Mouse (Mus musculus): Measurements from ENCODE around the gene Nob1. TPM values are rescaled to one million over a fixed set of nuclear protein-coding genes. Genes with fewer than 3 reads are reported as not detected.

Nob1 gene
- polyA plus RNA-seq, 1 experiment, result 31.2 TPM

GRCm38 (mm10) chr8:107436841-107437421 is 12.1 kb upstream of the Nob1 start:
- peaks cover 20% of the 10 kb centered on the region for H3K36me3 ChIP-seq (replicated peaks; ENCODE audit: low read length)
- H3K4me1 ChIP-seq, result peaks cover 49% of the 10 kb centered on the region
- peak overlapping the region; percentile 96 for H3K4me3 ChIP-seq (replicated peaks)

GRCm38 (mm10) chr8:107435962-107436831 is 11.3 kb upstream of the Nob1 start, which contains the start of gene Wwp2:
TSS of gene Wwp2 (plus strand) at chr8:107436365.
- H3K4me3 ChIP-seq (replicated peaks), result peak within 1 kb of the TSS; percentile 96
- H3K4me1 ChIP-seq, result peaks cover 42% of the 10 kb centered on the region
- H3K36me3 ChIP-seq (replicated peaks; ENCODE audit: low read length), result peaks cover 13% of the 10 kb centered on the region
- H3K27me3 ChIP-seq (replicated peaks), result peaks cover 2% of the 10 kb centered on the region
- no peaks in the 10 kb centered on the region for H3K9me3 ChIP-seq
- TF ChIP-seq FLI1 (IDR thresholded peaks at IDR 0.05; ENCODE audit: low read length) (no peak), GATA1 (IDR thresholded peaks at IDR 0.05; ENCODE audit: borderline replicate concordance, low read length) (no peak)

More at GRCm38 (mm10) chr8:107436841-107437421, 12.1 kb upstream of the Nob1 start:
- Histone ChIP-seq H3K9me3 (no peaks in the 10 kb centered on the region), H3K27me3 (replicated peaks) (no peaks in the 10 kb centered on the region)
- TF ChIP-seq GATA1 (IDR thresholded peaks at IDR 0.05; ENCODE audit: borderline replicate concordance, low read length) (peak; percentile 32; the same call in 1 of the 3 replicates), FLI1 (IDR thresholded peaks at IDR 0.05; ENCODE audit: low read length) (no peak)

GRCm38 (mm10) chr8:107435421-107435961 is 10.6 kb upstream of the Nob1 start:
- Histone ChIP-seq H3K9me3 (no peaks in the 10 kb centered on the region), H3K4me1 (peaks cover 35% of the 10 kb centered on the region), H3K4me3 (replicated peaks) (peak overlapping the region; percentile 96), H3K27me3 (replicated peaks) (peaks cover 5% of the 10 kb centered on the region), H3K36me3 (replicated peaks; ENCODE audit: low read length) (peaks cover 8% of the 10 kb centered on the region)
- TF ChIP-seq GATA1 (IDR thresholded peaks at IDR 0.05; ENCODE audit: borderline replicate concordance, low read length), result no peak
- no peak for TF ChIP-seq FLI1 (IDR thresholded peaks at IDR 0.05; ENCODE audit: low read length)

- H3K36me3 ChIP-seq (replicated peaks; ENCODE audit: low read length), result no peaks in the 10 kb centered on the region
- no peak overlapping the region for H3K4me3 ChIP-seq (replicated peaks)
- TF ChIP-seq GATA1 (IDR thresholded peaks at IDR 0.05; ENCODE audit: borderline replicate concordance, low read length) (no peak), FLI1 (IDR thresholded peaks at IDR 0.05; ENCODE audit: low read length) (no peak)
- H3K9me3 ChIP-seq, result peaks cover 5% of the 10 kb centered on the region; the same call in 1 of the 2 replicates
- peaks cover 6% of the 10 kb centered on the region for H3K4me1 ChIP-seq
- H3K27me3 ChIP-seq (replicated peaks), result peaks cover 13% of the 10 kb centered on the region
These were observed 6.0 kb upstream of the Nob1 start for GRCm38 (mm10) chr8:107430821-107431220.

GRCm38 (mm10) chr8:107425230-107425597 is 363 bp upstream of the Nob1 start:
- H3K4me3 ChIP-seq (replicated peaks), result peak overlapping the region; percentile 96
- no peak for TF ChIP-seq GATA1 (IDR thresholded peaks at IDR 0.05; ENCODE audit: borderline replicate concordance, low read length)
- no peak for TF ChIP-seq FLI1 (IDR thresholded peaks at IDR 0.05; ENCODE audit: low read length)
- peaks cover 4% of the 10 kb centered on the region; the same call in 1 of the 2 replicates for H3K9me3 ChIP-seq
- peaks cover 6% of the 10 kb centered on the region for H3K27me3 ChIP-seq (replicated peaks)
- H3K36me3 ChIP-seq (replicated peaks; ENCODE audit: low read length), result peaks cover 31% of the 10 kb centered on the region
- H3K4me1 ChIP-seq, result peaks cover 40% of the 10 kb centered on the region

- TF ChIP-seq GATA1 (IDR thresholded peaks at IDR 0.05; ENCODE audit: borderline replicate concordance, low read length), result no peak
- Histone ChIP-seq H3K4me3 (replicated peaks) (peak overlapping the region; percentile 96), H3K4me1 (peaks cover 40% of the 10 kb centered on the region), H3K36me3 (replicated peaks; ENCODE audit: low read length) (peaks cover 41% of the 10 kb centered on the region), H3K27me3 (replicated peaks) (peaks cover 3% of the 10 kb centered on the region), H3K9me3 (no peaks in the 10 kb centered on the region)
These were observed 675 bp downstream of the Nob1 start for GRCm38 (mm10) chr8:107424176-107424575.

- H3K9me3 ChIP-seq, result no peaks in the 10 kb centered on the region
- H3K36me3 ChIP-seq (replicated peaks; ENCODE audit: low read length), result peaks cover 100% of the 10 kb centered on the region
- no peak for TF ChIP-seq GATA1 (IDR thresholded peaks at IDR 0.05; ENCODE audit: borderline replicate concordance, low read length)
- no peak for TF ChIP-seq FLI1 (IDR thresholded peaks at IDR 0.05; ENCODE audit: low read length)
- H3K4me1 ChIP-seq, result peaks cover 17% of the 10 kb centered on the region
- H3K27me3 ChIP-seq (replicated peaks), result no peaks in the 10 kb centered on the region
- H3K4me3 ChIP-seq (replicated peaks), result no peak overlapping the region
These were observed 7.8 kb downstream of the Nob1 start for GRCm38 (mm10) chr8:107417001-107417400.

GRCm38 (mm10) chr8:107413881-107414280 is 11.0 kb downstream of the Nob1 start:
- no peak overlapping the region for H3K4me3 ChIP-seq (replicated peaks)
- TF ChIP-seq GATA1 (IDR thresholded peaks at IDR 0.05; ENCODE audit: borderline replicate concordance, low read length), result no peak
- no peak for TF ChIP-seq FLI1 (IDR thresholded peaks at IDR 0.05; ENCODE audit: low read length)
- H3K4me1 ChIP-seq, result peaks cover 11% of the 10 kb centered on the region
- peaks cover 98% of the 10 kb centered on the region for H3K36me3 ChIP-seq (replicated peaks; ENCODE audit: low read length)
- no peaks in the 10 kb centered on the region for H3K27me3 ChIP-seq (replicated peaks)
- no peaks in the 10 kb centered on the region for H3K9me3 ChIP-seq

GRCm38 (mm10) chr8:107412552-107412951 is 12.3 kb downstream of the Nob1 start:
- peaks cover 17% of the 10 kb centered on the region for H3K4me1 ChIP-seq
- TF ChIP-seq GATA1 (IDR thresholded peaks at IDR 0.05; ENCODE audit: borderline replicate concordance, low read length) (no peak), FLI1 (IDR thresholded peaks at IDR 0.05; ENCODE audit: low read length) (no peak)
- peaks cover 94% of the 10 kb centered on the region for H3K36me3 ChIP-seq (replicated peaks; ENCODE audit: low read length)
- H3K27me3 ChIP-seq (replicated peaks), result no peaks in the 10 kb centered on the region
- no peak overlapping the region for H3K4me3 ChIP-seq (replicated peaks)
- H3K9me3 ChIP-seq, result no peaks in the 10 kb centered on the region

- TF ChIP-seq FLI1 (IDR thresholded peaks at IDR 0.05; ENCODE audit: low read length) (no peak), GATA1 (IDR thresholded peaks at IDR 0.05; ENCODE audit: borderline replicate concordance, low read length) (no peak)
- H3K27me3 ChIP-seq (replicated peaks), result no peaks in the 10 kb centered on the region
- peaks cover 25% of the 10 kb centered on the region for H3K4me1 ChIP-seq
- H3K9me3 ChIP-seq, result no peaks in the 10 kb centered on the region
- H3K36me3 ChIP-seq (replicated peaks; ENCODE audit: low read length), result peaks cover 91% of the 10 kb centered on the region
- no peak overlapping the region for H3K4me3 ChIP-seq (replicated peaks)
These were observed 13.5 kb downstream of the Nob1 start for GRCm38 (mm10) chr8:107411391-107411790.

All from megakaryocyte, embryonic 14.5 days (primary cell).